Mouse (Mus musculus) erythroblast, embryonic 14.5 days (primary cell): ENCODE measurements around the gene Slc35e4.

ENCODE experiments used
- GATA1 ChIP-seq: IDR thresholded peaks from 2 replicates; pipeline ENCODE4 v1.6.1; 2012; ENCODE audit warnings: low read length, inconsistent platforms, mixed read lengths
- TAL1 ChIP-seq: IDR thresholded peaks from 3 replicates; pipeline ENCODE4 v1.6.1; 2012; ENCODE audit warnings: low read length, inconsistent platforms, mixed read lengths

GRCm38 (mm10) chr11:3912875-3913271 lies 1.6 kb downstream of the Slc35e4 start:
- TF ChIP-seq TAL1 (no peak), GATA1 (no peak)
